In the genomic region with DNA sequence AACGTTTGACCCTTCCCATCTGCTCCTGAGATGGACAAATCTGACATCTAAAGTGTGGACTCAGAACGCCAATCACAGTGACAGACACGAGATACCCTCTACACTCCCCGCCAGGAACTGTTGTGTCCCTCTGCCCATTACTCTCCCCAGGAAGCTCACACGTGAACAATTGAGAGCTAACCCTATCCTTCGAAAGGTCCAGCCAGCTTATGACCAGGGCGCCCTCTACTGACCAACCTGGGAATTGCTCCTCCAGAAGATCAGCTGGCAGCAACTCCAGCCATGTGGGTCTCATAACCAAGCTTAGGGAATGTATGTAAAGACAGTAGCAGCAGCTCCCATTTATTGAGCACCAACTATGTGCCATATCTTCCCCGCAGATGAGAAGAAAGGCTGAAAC, we compare ENCODE assay signal across 9 mouse cellular contexts.
DNase-seq lines count a peak whose midpoint lies in the region; ATAC-seq and TF ChIP-seq lines count a peak whose summit lies in the region.
"Had no signal": no experiment of that assay in that cellular context is flagged by ENCODE, and none has a peak within 500 bp of the region (broad histone marks: within the 10 kb centered on the region; RNA-seq: fewer than 3 reads in every experiment).

No protein-coding gene starts in this region.

- no peaks in the 10 kb centered on the region for H3K27me3 ChIP-seq in midbrain, embryonic 14.5 days (ENCODE audit: control insufficient read depth, insufficient read depth, low read length)
- H3K27me3 ChIP-seq in midbrain, embryonic 16.5 days (ENCODE audit: control insufficient read depth, insufficient read depth, low read depth, low read length), result no peaks in the 10 kb centered on the region
- no peaks in the 10 kb centered on the region for H3K27me3 ChIP-seq in intestine, postnatal 0 days (replicated peaks; ENCODE audit: control insufficient read depth, insufficient read depth, low read length)
- no peaks in the 10 kb centered on the region for H3K27me3 ChIP-seq in limb, embryonic 15.5 days

- H3K36me3 ChIP-seq in midbrain, embryonic 14.5 days (ENCODE audit: control insufficient read depth, insufficient read depth, low read length), result no peaks in the 10 kb centered on the region
- H3K36me3 ChIP-seq in midbrain, embryonic 16.5 days (ENCODE audit: control insufficient read depth, insufficient read depth, low read length), result no peaks in the 10 kb centered on the region
- H3K36me3 ChIP-seq in intestine, postnatal 0 days (ENCODE audit: control insufficient read depth, insufficient read depth), result peaks cover 5% of the 10 kb centered on the region; the same call in 1 of the 2 replicates
- no peaks in the 10 kb centered on the region for H3K36me3 ChIP-seq in limb, embryonic 15.5 days

- peak; percentile 98 for TF ChIP-seq CTCF in intestine, postnatal 0 days (IDR thresholded peaks at IDR 0.05; ENCODE audit: low read depth)

- 7% methylated on average over 8 of the region's 8 CpGs for WGBS in midbrain, embryonic 14.5 days
- WGBS in midbrain, embryonic 16.5 days, result 7% methylated on average over 8 of the region's 8 CpGs
- WGBS in intestine, postnatal 0 days, result 6% methylated on average over 8 of the region's 8 CpGs
- 7% methylated on average over 8 of the region's 8 CpGs for WGBS in limb, embryonic 15.5 days

- H3K4me2 ChIP-seq in midbrain, embryonic 14.5 days (ENCODE audit: low read length), result no peak overlapping the region
- no peak overlapping the region for H3K4me2 ChIP-seq in midbrain, embryonic 16.5 days (ENCODE audit: low read length)
- no peak overlapping the region for H3K4me2 ChIP-seq in intestine, postnatal 0 days (replicated peaks; ENCODE audit: low read depth)
- no peak overlapping the region for H3K4me2 ChIP-seq in limb, embryonic 15.5 days

- H3K9me3 ChIP-seq in midbrain, embryonic 14.5 days (ENCODE audit: control insufficient read depth, low read length), result no peaks in the 10 kb centered on the region
- H3K9me3 ChIP-seq in midbrain, embryonic 16.5 days (replicated peaks; ENCODE audit: control insufficient read depth, low read length, poor library complexity, severe bottlenecking), result no peaks in the 10 kb centered on the region
- H3K9me3 ChIP-seq in intestine, postnatal 0 days (ENCODE audit: control insufficient read depth), result no peaks in the 10 kb centered on the region
- H3K9me3 ChIP-seq in limb, embryonic 15.5 days, result no peaks in the 10 kb centered on the region

- peaks cover 9% of the 10 kb centered on the region; the same call in 1 of the 2 replicates for H3K4me1 ChIP-seq in midbrain, embryonic 14.5 days (ENCODE audit: control insufficient read depth, insufficient read depth, low read length)
- peaks cover 16% of the 10 kb centered on the region; the same call in 1 of the 2 replicates for H3K4me1 ChIP-seq in midbrain, embryonic 16.5 days (ENCODE audit: control insufficient read depth, insufficient read depth, low read length)
- peaks cover 3% of the 10 kb centered on the region; the same call in 1 of the 2 replicates for H3K4me1 ChIP-seq in intestine, postnatal 0 days (replicated peaks; ENCODE audit: control insufficient read depth, insufficient read depth, low read length)
- peaks cover 66% of the 10 kb centered on the region for H3K4me1 ChIP-seq in limb, embryonic 15.5 days

- no peak overlapping the region for H3K27ac ChIP-seq in midbrain, embryonic 14.5 days (replicated peaks; ENCODE audit: low read depth, low read length)
- H3K27ac ChIP-seq in midbrain, embryonic 16.5 days (ENCODE audit: low read length), result no peak overlapping the region
- no peak overlapping the region for H3K27ac ChIP-seq in intestine, postnatal 0 days (ENCODE audit: low read depth, low read length)
- 0 out of 2 replicates have a peak overlapping the region, but pooled peaks have one; percentile 30 for H3K27ac ChIP-seq in limb, embryonic 15.5 days

- no peak for ATAC-seq in midbrain, embryonic 14.5 days (ENCODE audit: low FRiP score, low TSS enrichment)
- ATAC-seq in midbrain, embryonic 16.5 days, result no peak
- no peak for ATAC-seq in intestine, postnatal 0 days
- ATAC-seq in limb, embryonic 15.5 days (ENCODE audit: insufficient number of reproducible peaks, low FRiP score, low TSS enrichment, low read depth), result no peak

- peak; percentile 86 for DNase-seq in midbrain, embryonic 14.5 days
- peak; percentile 65 for DNase-seq in c-Kit-positive CD71-positive TER-119-positive erythroid progenitor cells, embryonic 14.5 days (ENCODE audit: low spot score)
- peak; percentile 64 to 80 for DNase-seq in frontal cortex, postnatal 10 days (ENCODE audit: low spot score in 2 of 2)
- DNase-seq in ovary, postnatal 10 days (ENCODE audit: low spot score), result peak; percentile 59
- peak; percentile 83 for DNase-seq in thymus, postnatal 4 days

- H3K9ac ChIP-seq in midbrain, embryonic 14.5 days (replicated peaks; ENCODE audit: low read length), result no peak overlapping the region
- no peak overlapping the region for H3K9ac ChIP-seq in midbrain, embryonic 16.5 days (ENCODE audit: low read depth, low read length)
- H3K9ac ChIP-seq in intestine, postnatal 0 days (ENCODE audit: low read depth, low read length), result no peak overlapping the region
- no peak overlapping the region for H3K9ac ChIP-seq in limb, embryonic 15.5 days

- H3K4me3 ChIP-seq in midbrain, embryonic 14.5 days (replicated peaks; ENCODE audit: low read depth, low read length), result no peak overlapping the region
- H3K4me3 ChIP-seq in midbrain, embryonic 16.5 days (ENCODE audit: low read depth, low read length), result no peak overlapping the region
- H3K4me3 ChIP-seq in intestine, postnatal 0 days (ENCODE audit: low read depth, low read length), result no peak overlapping the region
- no peak overlapping the region for H3K4me3 ChIP-seq in limb, embryonic 15.5 days
- H3K4me3 ChIP-seq: erythroblast, embryonic 14.5 days had no signal
